Mouse (Mus musculus) CH12.LX (cell line): Measurements from ENCODE around the gene Syndig1. TPM values are rescaled to one million over a fixed set of nuclear protein-coding genes. Genes with fewer than 3 reads are reported as not detected.

Experiments
- DNase-seq: peaks from one replicate; pipeline ENCODE4 v3.0.0-alpha.2; 2013; ENCODE audit errors: extremely low read depth
- H3K27ac ChIP-seq: 2 replicates; pipeline ENCODE4 v1.5.1; 2012; ENCODE audit warnings: low read depth, mild to moderate bottlenecking, control low read depth, moderate library complexity; ENCODE audit not compliant: insufficient read depth
- H3K27me3 ChIP-seq: replicated peaks from 2 replicates; pipeline ENCODE3; 2012; ENCODE audit warnings: inconsistent platforms
- H3K36me3 ChIP-seq, 2 experiments: replicated peaks in 1 of 2; 2 replicates each; pipeline versions ENCODE3 to v1.6.1; 2012; ENCODE audit warnings: inconsistent platforms in 1 of 2, low read length in 1 of 2, mild to moderate bottlenecking in 1 of 2, mixed read lengths in 1 of 2, moderate library complexity in 1 of 2; ENCODE audit not compliant: control insufficient read depth in 1 of 2, insufficient read depth in 1 of 2
- H3K4me1 ChIP-seq, 2 experiments: 2 replicates each; pipeline ENCODE4 v1.6.1; 2012; ENCODE audit warnings: inconsistent platforms in 1 of 2, moderate library complexity in 1 of 2; ENCODE audit not compliant: insufficient read depth in 2 of 2, control insufficient read depth in 1 of 2
- H3K4me2 ChIP-seq: 2 replicates; pipeline ENCODE4 v1.6.1; 2012; ENCODE audit warnings: low read depth, mild to moderate bottlenecking, control low read depth; ENCODE audit not compliant: poor library complexity, insufficient read depth, severe bottlenecking
- H3K4me3 ChIP-seq, 3 experiments: fragments of 150-350 bp in 1 of 3; sonication (generic) in 1 of 3; replicated peaks in 1 of 3; 2 replicates each; pipeline versions ENCODE3 to v1.5.1; 2011 to 2012; ENCODE audit warnings: low read depth in 2 of 3, low read length in 2 of 3, mild to moderate bottlenecking in 2 of 3, moderate library complexity in 2 of 3, control low read depth in 1 of 3, improper control_type of control experiment in 1 of 3, inconsistent platforms in 1 of 3, mixed read lengths in 1 of 3; ENCODE audit not compliant: poor library complexity in 1 of 3
- H3K79me2 ChIP-seq: replicated peaks from 2 replicates; pipeline ENCODE4 v1.6.1; 2012; ENCODE audit warnings: mild to moderate bottlenecking, moderate library complexity; ENCODE audit not compliant: control insufficient read depth, poor library complexity, insufficient read depth, severe bottlenecking; ENCODE audit errors: extremely low read depth
- H3K9ac ChIP-seq: 2 replicates; pipeline ENCODE4 v1.6.1; 2012; ENCODE audit warnings: low read depth, mild to moderate bottlenecking, control low read depth, moderate library complexity; ENCODE audit not compliant: insufficient read depth
- H3K9me3 ChIP-seq: replicated peaks from 2 replicates; pipeline ENCODE3; 2012; ENCODE audit warnings: low read length, inconsistent platforms, mixed read lengths
- BHLHE40 ChIP-seq: IDR thresholded peaks from 2 replicates; pipeline ENCODE4 v1.6.1; 2011; ENCODE audit warnings: mild to moderate bottlenecking, low read depth, low read length, improper control_type of control experiment
- CHD2 ChIP-seq: IDR thresholded peaks from 2 replicates; pipeline ENCODE4 v1.6.1; 2011; ENCODE audit warnings: low read length, improper control_type of control experiment
- EP300 ChIP-seq: IDR thresholded peaks from 2 replicates; pipeline ENCODE4 v1.6.1; 2011; ENCODE audit warnings: low read length, improper control_type of control experiment
- ETS1 ChIP-seq: conservative IDR thresholded peaks from 2 replicates; pipeline ENCODE4 v1.6.1; 2012; ENCODE audit warnings: low read depth, mild to moderate bottlenecking, inconsistent platforms, low read length, improper control_type of control experiment, moderate library complexity
- HCFC1 ChIP-seq: IDR thresholded peaks from 2 replicates; pipeline ENCODE4 v1.6.1; 2012; ENCODE audit warnings: low read depth, mild to moderate bottlenecking, inconsistent platforms, low read length, improper control_type of control experiment
- IRF4 ChIP-seq: IDR thresholded peaks from 2 replicates; pipeline ENCODE4 v1.6.1; 2014; ENCODE audit warnings: low read depth, mild to moderate bottlenecking, inconsistent platforms, low read length, improper control_type of control experiment
- JUN ChIP-seq: IDR thresholded peaks from 2 replicates; pipeline ENCODE4 v1.6.1; 2011; ENCODE audit warnings: low read depth, mild to moderate bottlenecking, low read length, improper control_type of control experiment, moderate library complexity; ENCODE audit not compliant: insufficient read depth
- JUND ChIP-seq: conservative IDR thresholded peaks from 2 replicates; pipeline ENCODE4 v1.6.1; 2011; ENCODE audit warnings: low read depth, low read length, improper control_type of control experiment
- MAZ ChIP-seq: IDR thresholded peaks from 2 replicates; pipeline ENCODE4 v1.6.1; 2012; ENCODE audit warnings: low read depth, mild to moderate bottlenecking, inconsistent platforms, low read length, improper control_type of control experiment, moderate library complexity
- MEF2A ChIP-seq: IDR thresholded peaks from 2 replicates; pipeline ENCODE4 v1.6.1; 2014; ENCODE audit warnings: low read depth, mild to moderate bottlenecking, inconsistent platforms, low read length, improper control_type of control experiment, borderline replicate concordance
- MXI1 ChIP-seq: IDR thresholded peaks from 2 replicates; pipeline ENCODE4 v1.6.1; 2011; ENCODE audit warnings: mild to moderate bottlenecking, low read depth, low read length, improper control_type of control experiment
- NRF1 ChIP-seq: IDR thresholded peaks from 2 replicates; pipeline ENCODE4 v1.6.1; 2014; ENCODE audit warnings: low read depth, mild to moderate bottlenecking, inconsistent platforms, low read length, improper control_type of control experiment, moderate library complexity
- PAX5 ChIP-seq: IDR thresholded peaks from 2 replicates; pipeline ENCODE4 v1.6.1; 2012; ENCODE audit warnings: low read length, inconsistent platforms, mixed read lengths
- POLR2A ChIP-seq: IDR thresholded peaks from 2 replicates; pipeline ENCODE4 v1.6.1; 2011; ENCODE audit warnings: low read depth, mild to moderate bottlenecking, improper control_type of control experiment, low read length
- POLR2AphosphoS2 ChIP-seq: IDR thresholded peaks from 2 replicates; pipeline ENCODE4 v1.6.1; 2011; ENCODE audit warnings: low read depth, low read length, improper control_type of control experiment
- RCOR1 ChIP-seq: conservative IDR thresholded peaks from 2 replicates; pipeline ENCODE4 v1.6.1; 2012; ENCODE audit warnings: low read depth, mild to moderate bottlenecking, inconsistent platforms, low read length, improper control_type of control experiment
- SIN3A ChIP-seq: IDR thresholded peaks from 2 replicates; pipeline ENCODE4 v1.6.1; 2012; ENCODE audit warnings: low read length, improper control_type of control experiment, inconsistent platforms
- TBP ChIP-seq: conservative IDR thresholded peaks from 2 replicates; pipeline ENCODE4 v1.6.1; 2011; ENCODE audit warnings: low read depth, low read length, improper control_type of control experiment
- TCF12 ChIP-seq: IDR thresholded peaks from 2 replicates; pipeline ENCODE4 v1.6.1; 2014; ENCODE audit warnings: low read depth, mild to moderate bottlenecking, inconsistent platforms, low read length, improper control_type of control experiment
- UBTF ChIP-seq: IDR thresholded peaks from 2 replicates; pipeline ENCODE4 v1.6.1; 2012; ENCODE audit warnings: low read depth, mild to moderate bottlenecking, inconsistent platforms, low read length, improper control_type of control experiment, moderate library complexity
- USF2 ChIP-seq: conservative IDR thresholded peaks from 2 replicates; pipeline ENCODE4 v1.6.1; 2011; ENCODE audit warnings: low read depth, low read length, improper control_type of control experiment
- ZC3H11A ChIP-seq: IDR thresholded peaks from 2 replicates; pipeline ENCODE4 v1.6.1; 2012; ENCODE audit warnings: low read depth, mild to moderate bottlenecking, inconsistent platforms, low read length, improper control_type of control experiment
- ZKSCAN1 ChIP-seq: IDR thresholded peaks from 2 replicates; pipeline ENCODE4 v1.6.1; 2012; ENCODE audit warnings: low read depth, inconsistent platforms, low read length, improper control_type of control experiment, borderline replicate concordance
- ZMIZ1 ChIP-seq: IDR thresholded peaks from 2 replicates; pipeline ENCODE4 v1.6.1; 2012; ENCODE audit warnings: low read depth, mild to moderate bottlenecking, inconsistent platforms, low read length, improper control_type of control experiment
- ZNF384 ChIP-seq: IDR thresholded peaks from 2 replicates; pipeline ENCODE4 v1.6.1; 2012; ENCODE audit warnings: low read depth, low read length, improper control_type of control experiment, inconsistent platforms
- dilution Hi-C: fragments of 300-500 bp; cut with MboI; formaldehyde crosslinking; loops from 2 replicates; pipeline ENCODE4 v1.14.3; 2020; ENCODE audit warnings: low sequenced_read_pairs; ENCODE audit not compliant: extremely low pct_unique_long_range_greater_than_20kb, extremely low pct_ligation_motif_present
- in situ Hi-C: fragments of 300-500 bp; cut with MboI; formaldehyde crosslinking; loops from 3 replicates; pipeline ENCODE4 v1.14.3; 2019; ENCODE audit warnings: low sequenced_read_pairs, low pct_ligation_motif_present, low pct_unique_long_range_greater_than_20kb, mixed read lengths
- polyA plus RNA-seq: library from polyadenylated mRNA; unstranded; fragments of >175 nt; gene quantifications from 2 replicates; pipeline ENCODE4 v1.2.1, GENCODE M21; 2012; ENCODE audit warnings: low read depth; ENCODE audit not compliant: insufficient read length
- total RNA-seq, 2 experiments: library from RNA; depleted of rRNA; stranded (reverse); fragments of 300-350 nt in 1 of 2; fragments of >200 nt in 1 of 2; gene quantifications; 2 replicates each; pipeline ENCODE4 v1.2.3; 2012 to 2014

Gene Syndig1
- total and polyA plus RNA-seq, 3 experiments = not detected

DNA sequence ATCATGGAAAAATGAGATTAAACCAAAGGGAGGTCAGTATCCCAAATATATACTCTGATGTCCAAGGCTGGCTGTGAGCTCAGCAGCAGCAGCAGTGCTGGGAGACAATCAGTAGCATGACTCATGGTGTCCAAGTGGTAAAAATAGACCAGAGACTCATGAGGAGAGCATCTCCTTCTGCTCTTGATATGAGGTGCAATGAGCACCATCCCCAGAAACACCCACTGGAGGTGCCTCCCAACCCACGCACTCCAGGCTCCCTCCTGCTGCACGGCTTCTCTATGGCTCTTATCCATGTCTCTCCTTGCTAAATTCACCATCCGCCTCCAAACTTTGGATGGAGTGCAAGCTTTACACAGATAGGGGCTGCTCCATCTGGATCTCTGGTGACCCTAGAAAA is 44.3 kb downstream of the Syndig1 start:
- no peaks in the 10 kb centered on the region for H3K36me3 ChIP-seq
- H3K4me3 ChIP-seq = no peak overlapping the region
- TF ChIP-seq IRF4 = no peak
- TF ChIP-seq POLR2A = no peak
- no peak for TF ChIP-seq TCF12
- no peak for TF ChIP-seq ZC3H11A
- TF ChIP-seq HCFC1 = no peak
- no peak for TF ChIP-seq BHLHE40
- no peak for TF ChIP-seq ZKSCAN1
- TF ChIP-seq PAX5 = no peak
- no peak for TF ChIP-seq POLR2AphosphoS2
- TF ChIP-seq RCOR1 = no peak
- no peak for TF ChIP-seq MEF2A
- no peak for TF ChIP-seq EP300
- no peak for TF ChIP-seq ETS1
- TF ChIP-seq ZNF384 = no peak
- TF ChIP-seq CHD2 = no peak
- no peak for TF ChIP-seq ZMIZ1
- no peak for TF ChIP-seq USF2
- H3K27ac ChIP-seq = no peak overlapping the region
- H3K4me1 ChIP-seq = no peaks in the 10 kb centered on the region
- in situ Hi-C loops (no loop called here), dilution Hi-C loops (no loop called here)
- peaks cover 1% of the 10 kb centered on the region for H3K27me3 ChIP-seq
- H3K9ac ChIP-seq = no peak overlapping the region
- no peaks in the 10 kb centered on the region for H3K9me3 ChIP-seq
- DNase-seq = no peak
- no peak overlapping the region for H3K4me2 ChIP-seq
- no peaks in the 10 kb centered on the region for H3K79me2 ChIP-seq

- Histone ChIP-seq H3K4me1 (no peaks in the 10 kb centered on the region), H3K9ac (no peak overlapping the region), H3K36me3 (no peaks in the 10 kb centered on the region)
- in situ Hi-C loops = no loop called here
- TF ChIP-seq JUND (no peak), ZMIZ1 (no peak), JUN (no peak), RCOR1 (no peak), HCFC1 (no peak), TBP (no peak), MEF2A (no peak), USF2 (no peak), SIN3A (no peak), MXI1 (no peak), NRF1 (no peak), BHLHE40 (no peak), MAZ (no peak), ZKSCAN1 (no peak), IRF4 (no peak), UBTF (no peak)
- TF ChIP-seq, all 38 proteins: peak for 0
- H3K27me3 ChIP-seq = peaks cover 3% of the 10 kb centered on the region
- no peak overlapping the region for H3K4me3 ChIP-seq
- no peaks in the 10 kb centered on the region for H3K9me3 ChIP-seq
- H3K79me2 ChIP-seq = no peaks in the 10 kb centered on the region
- H3K4me2 ChIP-seq = no peak overlapping the region
- dilution Hi-C loops = no loop called here
- no peak overlapping the region for H3K27ac ChIP-seq
- no peak for DNase-seq
Measured at GRCm38 (mm10) chr2:149877954-149878353, 48.9 kb downstream of the Syndig1 start.
